Comparison of ENCODE assay signal across 8 mouse cellular contexts in genomic region chr5:101688581-101688980, GRCm38 (mm10). TPM values are rescaled to one million over a fixed set of nuclear protein-coding genes. Genes with fewer than 3 reads are reported as not detected.
DNase-seq lines count a peak whose midpoint lies in the region; ATAC-seq and TF ChIP-seq lines count a peak whose summit lies in the region.
"Had no signal": no experiment of that assay in that cellular context is flagged by ENCODE, and none has a peak within 500 bp of the region (broad histone marks: within the 10 kb centered on the region; RNA-seq: fewer than 3 reads in every experiment).

No protein-coding gene starts in this region.

- no peaks in the 10 kb centered on the region for H3K4me1 ChIP-seq in embryonic fibroblast, embryonic 13.5 days (ENCODE audit: control insufficient read depth, insufficient read depth, low read length)
- H3K4me1 ChIP-seq in intestine, embryonic 15.5 days (replicated peaks), result no peaks in the 10 kb centered on the region
- peaks cover 4% of the 10 kb centered on the region; the same call in 1 of the 2 replicates for H3K4me1 ChIP-seq in midbrain, embryonic 15.5 days

- no peak overlapping the region for H3K9ac ChIP-seq in intestine, embryonic 15.5 days
- H3K9ac ChIP-seq in midbrain, embryonic 15.5 days, result no peak overlapping the region

- peak; percentile 46; the same call in 1 of the 2 replicates for TF ChIP-seq CTCF in embryonic fibroblast, embryonic 13.5 days (IDR thresholded peaks at IDR 0.05; ENCODE audit: borderline replicate concordance, insufficient read depth, low read length)

- ATAC-seq in intestine, embryonic 15.5 days, result 0 out of 2 replicates have a peak, but pooled peaks have one; percentile 51
- no peak; the same call in 1 of the 2 replicates for ATAC-seq in midbrain, embryonic 15.5 days (replicated peaks)

- no peak overlapping the region for H3K4me3 ChIP-seq in embryonic fibroblast, embryonic 13.5 days (ENCODE audit: insufficient read depth, low read length)
- H3K4me3 ChIP-seq in intestine, embryonic 15.5 days (replicated peaks), result no peak overlapping the region
- no peak overlapping the region for H3K4me3 ChIP-seq in midbrain, embryonic 15.5 days

- no peaks in the 10 kb centered on the region for H3K9me3 ChIP-seq in intestine, embryonic 15.5 days
- H3K9me3 ChIP-seq in midbrain, embryonic 15.5 days, result no peaks in the 10 kb centered on the region

- H3K36me3 ChIP-seq in intestine, embryonic 15.5 days, result no peaks in the 10 kb centered on the region
- no peaks in the 10 kb centered on the region for H3K36me3 ChIP-seq in midbrain, embryonic 15.5 days (replicated peaks)

- H3K4me2 ChIP-seq in intestine, embryonic 15.5 days (replicated peaks), result no peak overlapping the region
- peak overlapping the region; percentile 43 for H3K4me2 ChIP-seq in midbrain, embryonic 15.5 days

- no peaks in the 10 kb centered on the region for H3K27me3 ChIP-seq in intestine, embryonic 15.5 days (replicated peaks)
- H3K27me3 ChIP-seq in midbrain, embryonic 15.5 days (replicated peaks), result no peaks in the 10 kb centered on the region; the same call in 1 of the 2 replicates

- 25% methylated on average over 15 of the region's 15 CpGs for WGBS in intestine, embryonic 15.5 days
- WGBS in midbrain, embryonic 15.5 days, result 17% methylated on average over 15 of the region's 15 CpGs

- DNase-seq in right cerebral cortex, postnatal 14 days, result peak; percentile 16
- DNase-seq in right cerebral cortex, adult 18-20 months, result no peak
- DNase-seq in layer of hippocampus, adult 8-10 months (ENCODE audit: low spot score in 2 of 2), result no peak
- no peak for DNase-seq in urinary bladder, postnatal 25 days (ENCODE audit: low spot score)

- no peak overlapping the region for H3K27ac ChIP-seq in embryonic fibroblast, embryonic 13.5 days (ENCODE audit: insufficient read depth, low read length)
- H3K27ac ChIP-seq in intestine, embryonic 15.5 days, result no peak overlapping the region
- H3K27ac ChIP-seq in midbrain, embryonic 15.5 days, result no peak overlapping the region

- TF ChIP-seq POLR2A in embryonic fibroblast, embryonic 13.5 days (IDR thresholded peaks at IDR 0.05; ENCODE audit: low read depth, low read length), result no peak

RNA-seq across cellular contexts. Expression of gene Nkx6-1, which starts 23.8 kb away (rescaled TPM):
- 0.47 and 1.1 TPM in 2 replicates for polyA plus RNA-seq in embryonic fibroblast, embryonic 13.5 days (2011; ENCODE audit: insufficient read length, low read depth, missing spikeins)
- 1.5 and 1.9 TPM in 2 replicates for polyA plus RNA-seq in intestine, embryonic 15.5 days (2015; fragmentation: Nextera tagmentation; extraction: Ambion mirVana)
- 2.1 and 2.5 TPM in 2 replicates for polyA plus RNA-seq in midbrain, embryonic 15.5 days (2015; fragmentation: Nextera tagmentation; extraction: Ambion mirVana)
- under 1 TPM; 0.25 to 0.34 (median 0.31) TPM for total RNA-seq in layer of hippocampus, adult 8-10 months (2022)
- polyA plus RNA-seq: spleen, adult 2 months had no signal
